Mouse (Mus musculus): ENCODE results near the gene Zbed5. TPM values are rescaled to one million over a fixed set of nuclear protein-coding genes. Genes with fewer than 3 reads are reported as not detected.
"Not testable (repeated sequence)": the region's sequence is repeated elsewhere in the genome, so short reads cannot be mapped to it uniquely, and the experiment has no call there.

Gene Zbed5
- total RNA-seq, 2 experiments from 2014 or later: 4.0 to 4.4 TPM

GRCm38 (mm10) chr5:129942073-129942939 is 46.8 kb downstream of the Zbed5 start:
- DNase-seq (ENCODE audit: low spot score in 2 of 2): peak in 1 of 2 experiments; percentile 15
- intact Hi-C loops (cut with DNase I): not testable (repeated sequence)

- intact Hi-C loops (cut with DNase I): no loop called here
Observed at GRCm38 (mm10) chr5:129943402-129943801, 47.9 kb downstream of the Zbed5 start.

GRCm38 (mm10) chr5:129947528-129948033 is 52.1 kb downstream of the Zbed5 start:
- no peak for DNase-seq (ENCODE audit: low spot score in 2 of 2)
- intact Hi-C loops (cut with DNase I): no loop called here

More at GRCm38 (mm10) chr5:129943402-129943801, 47.9 kb downstream of the Zbed5 start:
- DNase-seq (ENCODE audit: low spot score in 2 of 2): no peak

- intact Hi-C loops (cut with DNase I): no loop called here
- DNase-seq (ENCODE audit: low spot score in 2 of 2): no peak
Observed at GRCm38 (mm10) chr5:129952143-129952542, 56.6 kb downstream of the Zbed5 start.

Other genes with a start within 250 kb of the Zbed5 start
- 1 to 10 TPM; 7.0 to 7.1 TPM for gene Zfp11, start 225.6 kb upstream of the Zbed5 start, total RNA-seq (2021)
- not detected for gene Sept14, start 187.2 kb upstream of the Zbed5 start, total RNA-seq (2021)
- gene Mrps17, start 180.2 kb upstream of the Zbed5 start, total RNA-seq (2021): 10 to 100 TPM; 79.3 to 85.1 TPM
- 10 to 100 TPM; 72.2 to 84.1 TPM for gene Nipsnap2, start 170.7 kb upstream of the Zbed5 start, total RNA-seq (2021)
- gene Psph, start 108.3 kb upstream of the Zbed5 start, total RNA-seq (2021): 10 to 100 TPM; 25.4 to 26.0 TPM
- 10 to 100 TPM; 19.0 to 24.0 TPM for gene Sumf2, start 48.7 kb upstream of the Zbed5 start, total RNA-seq (2021)
- gene Chchd2, start 8.3 kb upstream of the Zbed5 start, total RNA-seq (2021): 100 to 1,000 TPM; 413 to 428 TPM
- gene Phkg1, start 2.8 kb downstream of the Zbed5 start, total RNA-seq (2021): 10 to 100 TPM; 10.5 to 10.9 TPM
- gene Nupr1l, start 12.8 kb downstream of the Zbed5 start, total RNA-seq (2021): 1 to 10 TPM; 1.8 to 3.4 TPM
- gene Vkorc1l1, start 46.2 kb downstream of the Zbed5 start, total RNA-seq (2021): 10 to 100 TPM; 48.6 to 53.5 TPM
- 10 to 100 TPM; 12.4 to 12.9 TPM for gene Gusb, start 107.3 kb downstream of the Zbed5 start, total RNA-seq (2021)
- gene Asl, start 133.5 kb downstream of the Zbed5 start, total RNA-seq (2021): 10 to 100 TPM; 14.7 to 19.8 TPM
- 10 to 100 TPM; 30.1 to 33.7 TPM for gene Crcp, start 133.6 kb downstream of the Zbed5 start, total RNA-seq (2021)
- gene Tpst1, start 177.6 kb downstream of the Zbed5 start, total RNA-seq (2021): 10 to 100 TPM; 36.1 to 40.8 TPM
- 10 to 100 TPM; 12.1 to 14.5 TPM for gene Kctd7, start 249.1 kb downstream of the Zbed5 start, total RNA-seq (2021)

All from left cerebral cortex, postnatal 14 days (tissue).